Mouse (Mus musculus) cerebellum, adult 2 months (tissue): Measurements from ENCODE around the gene Wdr35. TPM values are rescaled to one million over a fixed set of nuclear protein-coding genes. Genes with fewer than 3 reads are reported as not detected.
"Not testable (repeated sequence)": the region's sequence is repeated elsewhere in the genome, so short reads cannot be mapped to it uniquely, and the experiment has no call there.

ENCODE experiments used
- DNase-seq, 2 experiments: peaks; one replicate each; pipeline ENCODE4 v3.0.0; 2021
- H3K27ac ChIP-seq: fragments of 200-500 bp; 2 replicates; pipeline ENCODE4 v1.5.1; 2012; ENCODE audit warnings: low read length, control low read depth, inconsistent platforms; ENCODE audit not compliant: insufficient read depth
- H3K27me3 ChIP-seq: fragments of 200-500 bp; 2 replicates; pipeline ENCODE4 v1.6.1; 2012; ENCODE audit warnings: inconsistent platforms, mild to moderate bottlenecking, low read length, moderate library complexity; ENCODE audit not compliant: control insufficient read depth, insufficient read depth
- H3K4me1 ChIP-seq: fragments of 200-500 bp; 2 replicates; pipeline ENCODE4 v1.6.1; 2011; ENCODE audit warnings: low read length; ENCODE audit not compliant: control insufficient read depth, insufficient read depth
- H3K4me3 ChIP-seq: fragments of 200-500 bp; replicated peaks from 2 replicates; pipeline ENCODE3; 2011; ENCODE audit warnings: mild to moderate bottlenecking, low read depth, low read length, control low read depth; ENCODE audit not compliant: insufficient read depth
- CTCF ChIP-seq: fragments of 200-500 bp; IDR thresholded peaks from 2 replicates; pipeline ENCODE4 v1.5.1; 2011; ENCODE audit warnings: low read depth, mild to moderate bottlenecking, control low read depth, low read length, moderate library complexity, borderline replicate concordance; ENCODE audit not compliant: insufficient read depth
- POLR2A ChIP-seq: fragments of 200-500 bp; IDR thresholded peaks from 2 replicates; pipeline ENCODE4 v1.6.1; 2011; ENCODE audit warnings: low read length, control low read depth, borderline replicate concordance; ENCODE audit not compliant: insufficient read depth
- WGBS: fragments of 180-500 bp; shearing (Covaris S2); methylation state at CpG from one replicate; pipeline ENCODE4 v1.1.7; 2018; 5-methylcytosine and 5-hydroxymethylcytosine counted together
- polyA plus RNA-seq: library from polyadenylated mRNA; depleted of rRNA; stranded (reverse); fragments of >200 nt; gene quantifications from 2 replicates; pipeline ENCODE4 v1.2.3, GENCODE M21; 2012; rRNA removed

The Wdr35 gene
- 14.4 and 15.1 TPM in 2 replicates for polyA plus RNA-seq

GRCm38 (mm10) chr12:8973820-8974465 lies at the start of gene Wdr35:
Gene Wdr35 (plus strand): TSS chr12:8973892.
- TF ChIP-seq CTCF: no peak
- TF ChIP-seq POLR2A: peak; percentile 95
- no peaks in the 10 kb centered on the region for H3K27me3 ChIP-seq
- WGBS: under 1% methylated on average over 45 of the region's 45 CpGs
- peak; percentile 91 for DNase-seq
- no peaks in the 10 kb centered on the region for H3K4me1 ChIP-seq
- H3K4me3 ChIP-seq: peak within 1 kb of the TSS; percentile 81
- peak within 1 kb of the TSS; percentile 5 for H3K27ac ChIP-seq

DNA sequence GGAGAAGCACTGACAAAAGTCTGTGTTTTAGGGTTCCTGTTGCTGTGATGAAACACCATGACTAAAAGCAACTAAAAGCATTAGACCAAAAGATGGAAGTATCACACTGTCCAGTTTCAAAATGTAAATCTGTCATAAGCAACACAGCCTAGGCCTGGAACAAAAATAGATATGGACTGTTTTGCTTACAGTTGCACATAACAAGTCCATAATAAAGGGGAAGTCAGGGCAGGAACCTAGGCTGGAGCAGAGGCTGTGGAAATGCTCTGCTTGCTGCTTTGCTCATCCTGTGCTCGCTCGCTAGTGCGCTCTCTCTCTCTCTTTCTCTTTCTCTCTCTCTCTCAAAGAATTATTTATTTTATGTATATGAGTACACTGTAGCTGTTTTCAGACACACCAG lies 46.0 kb upstream of the Wdr35 start:
- no peaks in the 10 kb centered on the region for H3K27me3 ChIP-seq
- H3K4me3 ChIP-seq: no peak overlapping the region
- DNase-seq: no peak
- WGBS: 96% methylated on average over 3 of the region's 3 CpGs
- TF ChIP-seq POLR2A (no peak), CTCF (no peak)
- peaks cover 15% of the 10 kb centered on the region for H3K4me1 ChIP-seq
- no peak overlapping the region for H3K27ac ChIP-seq

DNA sequence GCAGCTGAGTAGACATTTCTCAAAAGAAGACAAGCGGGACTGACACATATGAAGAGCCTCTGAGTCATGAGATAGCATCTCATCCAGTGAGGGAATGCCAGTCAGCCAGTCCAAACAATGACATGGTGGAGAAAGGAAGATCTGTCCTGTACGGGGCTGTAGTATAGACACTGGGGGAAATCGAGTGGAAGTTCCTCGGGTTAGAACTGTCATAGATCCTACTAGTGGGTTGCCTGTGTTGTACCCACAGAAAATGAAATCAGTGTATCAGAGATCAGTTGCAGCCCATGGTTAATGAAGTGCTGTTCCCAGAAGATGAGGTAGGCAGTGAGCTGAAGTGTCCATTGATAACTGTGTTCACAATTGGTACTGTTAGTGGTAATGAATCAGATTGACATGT lies 44.9 kb upstream of the Wdr35 start:
- TF ChIP-seq CTCF (no peak), POLR2A (no peak)
- no peak overlapping the region for H3K27ac ChIP-seq
- DNase-seq: no peak
- H3K4me3 ChIP-seq: no peak overlapping the region
- H3K27me3 ChIP-seq: no peaks in the 10 kb centered on the region
- peaks cover 15% of the 10 kb centered on the region for H3K4me1 ChIP-seq
- 73% methylated on average over 4 of the region's 4 CpGs for WGBS

DNA sequence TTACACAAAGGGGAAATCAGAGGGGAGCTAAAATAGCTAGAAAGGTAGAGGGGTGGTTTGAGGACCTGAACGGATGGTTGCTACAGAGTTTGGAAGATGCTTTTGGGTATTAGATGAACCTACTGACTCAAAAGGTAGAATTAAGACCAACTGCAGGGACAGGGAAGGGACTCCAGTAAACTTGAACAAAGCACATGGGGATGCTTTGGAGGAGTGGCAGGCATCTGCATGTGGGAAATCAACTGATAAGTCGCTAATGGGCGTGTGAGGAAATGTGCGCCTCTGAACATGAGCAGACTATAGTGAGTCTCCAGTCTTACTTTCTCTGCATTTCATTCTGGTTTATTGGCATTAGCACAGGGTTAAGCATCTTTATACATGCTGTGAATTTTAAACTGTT lies 42.6 kb upstream of the Wdr35 start:
- 80% methylated on average over 4 of the region's 4 CpGs for WGBS

DNA sequence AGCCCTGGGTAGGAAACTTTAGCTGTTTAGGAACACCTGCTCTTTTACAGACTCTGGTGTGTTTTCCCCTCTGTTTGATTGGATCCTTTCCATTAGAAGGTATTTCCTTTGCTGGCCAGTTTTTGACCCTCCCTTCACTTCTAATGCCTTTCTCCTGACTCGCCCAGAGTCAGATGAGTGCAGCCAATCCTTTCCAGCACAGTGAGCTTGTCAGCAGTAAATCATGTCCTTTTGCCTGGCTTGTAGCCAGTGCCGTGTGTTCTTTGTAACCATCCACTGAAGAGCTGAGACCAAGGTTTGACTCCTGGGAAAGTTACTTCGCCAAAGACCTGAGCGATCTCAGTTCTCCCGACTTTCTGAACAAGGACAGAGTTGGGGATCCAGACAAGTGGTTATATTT lies 38.3 kb upstream of the Wdr35 start:
- H3K4me3 ChIP-seq: no peak overlapping the region
- no peak for TF ChIP-seq POLR2A
- 59% methylated on average over 5 of the region's 5 CpGs for WGBS
- H3K4me1 ChIP-seq: peaks cover 6% of the 10 kb centered on the region; the same call in 1 of the 2 replicates
- H3K27ac ChIP-seq: no peak overlapping the region
- H3K27me3 ChIP-seq: no peaks in the 10 kb centered on the region
- DNase-seq: no peak

More for the DNA sequence above, 42.6 kb upstream of the Wdr35 start:
- Histone ChIP-seq H3K4me1 (peaks cover 10% of the 10 kb centered on the region), H3K27ac (no peak overlapping the region), H3K4me3 (no peak overlapping the region), H3K27me3 (no peaks in the 10 kb centered on the region)
- TF ChIP-seq POLR2A (no peak), CTCF (no peak)
- no peak for DNase-seq

DNA sequence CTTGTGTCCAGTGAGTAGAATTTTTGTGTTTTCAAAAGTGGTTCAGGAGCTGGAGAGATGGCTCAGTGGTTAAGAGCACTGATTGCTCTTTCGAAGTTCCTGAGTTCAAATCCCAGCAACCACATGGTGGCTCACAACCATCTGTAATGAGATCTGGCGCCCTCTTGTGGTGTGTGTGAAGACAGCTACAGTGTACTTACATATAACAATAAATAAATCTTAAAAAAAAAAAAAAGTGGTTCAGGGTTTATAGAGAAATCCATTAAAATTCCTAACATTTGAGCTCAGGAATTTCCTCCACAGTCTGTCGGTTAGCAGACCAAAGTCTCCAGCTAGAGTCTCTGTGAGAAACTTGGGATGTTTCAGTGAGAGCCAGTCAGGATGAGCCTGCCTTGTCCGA lies 37.5 kb upstream of the Wdr35 start:
- not testable (repeated sequence) for H3K4me1 ChIP-seq, H3K27me3 ChIP-seq, DNase-seq, H3K4me3 ChIP-seq, H3K27ac ChIP-seq
- 69% methylated on average over 4 of the region's 4 CpGs for WGBS

- 90% methylated on average over 4 of the region's 4 CpGs for WGBS
- TF ChIP-seq POLR2A: no peak
- no peak for TF ChIP-seq CTCF
- Histone ChIP-seq H3K27ac (no peak overlapping the region), H3K27me3 (no peaks in the 10 kb centered on the region), H3K4me3 (no peak overlapping the region), H3K4me1 (no peaks in the 10 kb centered on the region)
- DNase-seq: no peak
Observed at GRCm38 (mm10) chr12:8939490-8939889, 34.2 kb upstream of the Wdr35 start.

GRCm38 (mm10) chr12:8940011-8941005 lies 33.4 kb upstream of the Wdr35 start:
- no peak overlapping the region for H3K4me3 ChIP-seq
- no peak for DNase-seq
- 69% methylated on average over 12 of the region's 12 CpGs for WGBS
- no peaks in the 10 kb centered on the region for H3K4me1 ChIP-seq
- no peak overlapping the region for H3K27ac ChIP-seq
- H3K27me3 ChIP-seq: no peaks in the 10 kb centered on the region
- no peak for TF ChIP-seq CTCF
- no peak for TF ChIP-seq POLR2A
